In genomic region chr1:36263833-36264488, GRCm38 (mm10) we compare ENCODE assay signal across 8 mouse cellular contexts. TPM values are rescaled to one million over a fixed set of nuclear protein-coding genes. Genes with fewer than 3 reads are reported as not detected.
DNase-seq lines count a peak whose midpoint lies in the region; ATAC-seq and TF ChIP-seq lines count a peak whose summit lies in the region.

No protein-coding gene starts in this region.

- H3K9ac ChIP-seq in hindbrain, postnatal 0 days (replicated peaks; ENCODE audit: low read length) = no peak overlapping the region
- H3K9ac ChIP-seq in hindbrain, embryonic 12.5 days = no peak overlapping the region
- H3K9ac ChIP-seq in kidney, embryonic 14.5 days (ENCODE audit: low read depth, low read length) = no peak overlapping the region

- H3K27ac ChIP-seq in hindbrain, postnatal 0 days = peak overlapping the region; percentile 15; the same call in 1 of the 2 replicates
- H3K27ac ChIP-seq in hindbrain, embryonic 12.5 days = no peak overlapping the region
- H3K27ac ChIP-seq in kidney, embryonic 14.5 days (ENCODE audit: low read depth, low read length) = peak overlapping the region; percentile 85
- peak overlapping the region; percentile 75 for H3K27ac ChIP-seq in macrophage

- peak; percentile 20 for DNase-seq in hindbrain, postnatal 0 days (ENCODE audit: low spot score)
- DNase-seq in heart, adult 18-20 months = peak; percentile 79 to 91
- DNase-seq in thymus, postnatal 25 days = peak; percentile 77
- no peak for DNase-seq in ovary, postnatal 14 days (ENCODE audit: low spot score)

- H3K36me3 ChIP-seq in hindbrain, postnatal 0 days (ENCODE audit: insufficient read depth, low read length) = no peaks in the 10 kb centered on the region
- no peaks in the 10 kb centered on the region for H3K36me3 ChIP-seq in hindbrain, embryonic 12.5 days
- H3K36me3 ChIP-seq in kidney, embryonic 14.5 days (ENCODE audit: control insufficient read depth, insufficient read depth, low read length) = no peaks in the 10 kb centered on the region
- peaks cover 35% of the 10 kb centered on the region for H3K36me3 ChIP-seq in macrophage (ENCODE audit: inconsistent target)

- no peak for ATAC-seq in hindbrain, postnatal 0 days
- ATAC-seq in hindbrain, embryonic 12.5 days (ENCODE audit: low FRiP score) = no peak
- ATAC-seq in kidney, embryonic 14.5 days (ENCODE audit: low FRiP score, low TSS enrichment) = no peak
- no peak for ATAC-seq in erythroid progenitor cell, adult 5-6 weeks (replicated peaks; ENCODE audit: low FRiP score, poor library complexity, severe bottlenecking)

- 59% methylated on average over 13 of the region's 13 CpGs for WGBS in hindbrain, postnatal 0 days
- WGBS in hindbrain, embryonic 12.5 days = 73% methylated on average over 13 of the region's 13 CpGs
- WGBS in kidney, embryonic 14.5 days = 54% methylated on average over 13 of the region's 13 CpGs
- 2% methylated on average over 13 of the region's 13 CpGs for WGBS in macrophage (ENCODE audit: missing documents)

- peaks cover 9% of the 10 kb centered on the region; the same call in 1 of the 2 replicates for H3K79me2 ChIP-seq in macrophage (ENCODE audit: inconsistent target)

- no peak overlapping the region for H3K4me3 ChIP-seq in hindbrain, postnatal 0 days (ENCODE audit: low read length)
- no peak overlapping the region for H3K4me3 ChIP-seq in hindbrain, embryonic 12.5 days
- no peak overlapping the region for H3K4me3 ChIP-seq in kidney, embryonic 14.5 days (ENCODE audit: low read length)
- no peak overlapping the region for H3K4me3 ChIP-seq in macrophage (ENCODE audit: inconsistent target)

- H3K9me3 ChIP-seq in hindbrain, postnatal 0 days (ENCODE audit: low read length) = no peaks in the 10 kb centered on the region
- no peaks in the 10 kb centered on the region for H3K9me3 ChIP-seq in hindbrain, embryonic 12.5 days (replicated peaks)
- no peaks in the 10 kb centered on the region; the same call in 1 of the 2 replicates for H3K9me3 ChIP-seq in kidney, embryonic 14.5 days (ENCODE audit: control insufficient read depth, low read length)

- H3K27me3 ChIP-seq in hindbrain, postnatal 0 days (ENCODE audit: insufficient read depth, low read length) = no peaks in the 10 kb centered on the region
- peaks cover 6% of the 10 kb centered on the region for H3K27me3 ChIP-seq in hindbrain, embryonic 12.5 days
- H3K27me3 ChIP-seq in kidney, embryonic 14.5 days (ENCODE audit: control insufficient read depth, insufficient read depth, low read length) = no peaks in the 10 kb centered on the region

- no peak overlapping the region for H3K4me2 ChIP-seq in hindbrain, postnatal 0 days (ENCODE audit: low read depth, low read length)
- H3K4me2 ChIP-seq in hindbrain, embryonic 12.5 days (replicated peaks) = no peak overlapping the region
- H3K4me2 ChIP-seq in kidney, embryonic 14.5 days (replicated peaks; ENCODE audit: low read depth, low read length) = peak overlapping the region; percentile 21; the same call in 1 of the 2 replicates

- no peak for TF ChIP-seq CTCF in hindbrain, postnatal 0 days (IDR thresholded peaks at IDR 0.05; ENCODE audit: low read depth)

- no peaks in the 10 kb centered on the region for H3K4me1 ChIP-seq in hindbrain, postnatal 0 days (ENCODE audit: insufficient read depth, low read length)
- no peaks in the 10 kb centered on the region; the same call in 1 of the 2 replicates for H3K4me1 ChIP-seq in hindbrain, embryonic 12.5 days
- H3K4me1 ChIP-seq in kidney, embryonic 14.5 days (ENCODE audit: control insufficient read depth, insufficient read depth, low read length) = peaks cover under 1% of the 10 kb centered on the region

RNA-seq across cellular contexts. Expression of gene Neurl3, which starts 10.5 kb away (rescaled TPM):
- 0.16 and 1.2 TPM in 2 replicates for total RNA-seq in hindbrain, postnatal 0 days (2014; rRNA removed)
- polyA plus RNA-seq in hindbrain, postnatal 0 days (2015; fragmentation: Nextera tagmentation; extraction: Ambion mirVana) = 1.8 and 2.1 TPM in 2 replicates
- 0.52 and 0.77 TPM in 2 replicates for polyA plus RNA-seq in hindbrain, embryonic 12.5 days (2016; fragmentation: Nextera tagmentation; extraction: Ambion mirVana)
- 1 to 10 TPM; 3.2 to 3.4 TPM for total RNA-seq in heart, adult 18-20 months (2021)
- polyA plus RNA-seq in kidney, embryonic 14.5 days (2014; fragmentation: Nextera tagmentation; extraction: Ambion mirVana) = 10.8 and 17.4 TPM in 2 replicates
- total RNA-seq in macrophage (2018; cell fraction: chromatin; rRNA removed) = 100 to 1,000 TPM in 25 of 26 experiments, 10 to 100 TPM in 1; 94.0 to 565 (median 215) TPM
- total RNA-seq in macrophage (2018; cell fraction: cytosol; rRNA removed) = 100 to 1,000 TPM in 22 of 26 experiments, 10 to 100 TPM in 4; 86.7 to 177 (median 113) TPM
- 100 to 1,000 TPM; 107 to 483 (median 177) TPM for total RNA-seq in macrophage (2018; cell fraction: nucleus; rRNA removed)
- polyA plus RNA-seq in macrophage (2018) = 58.1 to 131 TPM (median 76.9 TPM) in 3 replicates
- 6.1 and 7.1 TPM in 2 replicates for total RNA-seq in erythroid progenitor cell, adult 5-6 weeks (2015; ENCODE audit: low replicate concordance)
- 4.7 and 10.0 TPM in 2 replicates for total RNA-seq in erythroid progenitor cell, adult 5-6 weeks (2017; ENCODE audit: low replicate concordance)

RNA-seq across cellular contexts. Expression of gene Uggt1, which starts 19.4 kb away (rescaled TPM):
- 33.5 and 40.2 TPM in 2 replicates for total RNA-seq in hindbrain, postnatal 0 days (2014; rRNA removed)
- polyA plus RNA-seq in hindbrain, postnatal 0 days (2015; fragmentation: Nextera tagmentation; extraction: Ambion mirVana) = 22.1 and 24.3 TPM in 2 replicates
- polyA plus RNA-seq in hindbrain, embryonic 12.5 days (2016; fragmentation: Nextera tagmentation; extraction: Ambion mirVana) = 60.2 and 61.0 TPM in 2 replicates
- total RNA-seq in heart, adult 18-20 months (2021) = 10 to 100 TPM; 26.3 to 28.2 TPM
- polyA plus RNA-seq in kidney, embryonic 14.5 days (2014; fragmentation: Nextera tagmentation; extraction: Ambion mirVana) = 58.0 and 81.1 TPM in 2 replicates
- total RNA-seq in macrophage (2018; cell fraction: chromatin; rRNA removed) = 100 to 1,000 TPM in 15 of 26 experiments, 10 to 100 TPM in 11; 48.9 to 176 (median 111) TPM
- total RNA-seq in macrophage (2018; cell fraction: cytosol; rRNA removed) = 10 to 100 TPM; 15.0 to 71.0 (median 36.5) TPM
- total RNA-seq in macrophage (2018; cell fraction: nucleus; rRNA removed) = 100 to 1,000 TPM in 7 of 26 experiments, 10 to 100 TPM in 19; 51.1 to 151 (median 79.1) TPM
- 43.9 to 55.5 TPM (median 53.5 TPM) in 3 replicates for polyA plus RNA-seq in macrophage (2018)
- total RNA-seq in erythroid progenitor cell, adult 5-6 weeks (2015; ENCODE audit: low replicate concordance) = 21.8 and 42.2 TPM in 2 replicates
- total RNA-seq in erythroid progenitor cell, adult 5-6 weeks (2017; ENCODE audit: low replicate concordance) = 32.2 and 62.3 TPM in 2 replicates

RNA-seq across cellular contexts. Expression of gene Arid5a, which starts 43.6 kb away (rescaled TPM):
- total RNA-seq in hindbrain, postnatal 0 days (2014; rRNA removed) = 10.1 and 13.8 TPM in 2 replicates
- polyA plus RNA-seq in hindbrain, postnatal 0 days (2015; fragmentation: Nextera tagmentation; extraction: Ambion mirVana) = 8.4 and 8.5 TPM in 2 replicates
- 3.6 and 3.8 TPM in 2 replicates for polyA plus RNA-seq in hindbrain, embryonic 12.5 days (2016; fragmentation: Nextera tagmentation; extraction: Ambion mirVana)
- total RNA-seq in heart, adult 18-20 months (2021) = 10 to 100 TPM; 10.8 to 12.7 TPM
- 2.3 and 4.5 TPM in 2 replicates for polyA plus RNA-seq in kidney, embryonic 14.5 days (2014; fragmentation: Nextera tagmentation; extraction: Ambion mirVana)
- 100 to 1,000 TPM in 21 of 26 experiments, 10 to 100 TPM in 5; 60.1 to 619 (median 140) TPM for total RNA-seq in macrophage (2018; cell fraction: chromatin; rRNA removed)
- total RNA-seq in macrophage (2018; cell fraction: cytosol; rRNA removed) = 100 to 1,000 TPM in 1 of 26 experiments, 10 to 100 TPM in 25; 17.5 to 148 (median 35.5) TPM
- total RNA-seq in macrophage (2018; cell fraction: nucleus; rRNA removed) = 100 to 1,000 TPM in 17 of 26 experiments, 10 to 100 TPM in 9; 53.1 to 603 (median 117) TPM
- 4.5 to 30.1 TPM (median 23.6 TPM) in 3 replicates for polyA plus RNA-seq in macrophage (2018)
- 2.9 and 9.2 TPM in 2 replicates for total RNA-seq in erythroid progenitor cell, adult 5-6 weeks (2015; ENCODE audit: low replicate concordance)
- 0.53 and 2.1 TPM in 2 replicates for total RNA-seq in erythroid progenitor cell, adult 5-6 weeks (2017; ENCODE audit: low replicate concordance)
